Mouse (Mus musculus) hindbrain, embryonic 13.5 days (tissue): Measurements from ENCODE around the gene Gm4952. TPM values are rescaled to one million over a fixed set of nuclear protein-coding genes. Genes with fewer than 3 reads are reported as not detected.

Experiments used
- ATAC-seq: fragments of 200-750 bp; cut with Nextera tagmentation; 2 replicates; pipeline ENCODE4 v1.8.0; 2017; ENCODE audit warnings: moderate TSS enrichment; ENCODE audit not compliant: low FRiP score
- H3K27ac ChIP-seq: fragments of 300-500 bp; sonication (generic); 2 replicates; pipeline ENCODE4 v1.5.1; 2015; ENCODE audit warnings: inconsistent platforms, mild to moderate bottlenecking, moderate library complexity
- H3K27me3 ChIP-seq: fragments of 300-500 bp; sonication (generic); 2 replicates; pipeline ENCODE4 v1.6.1; 2015; ENCODE audit warnings: mild to moderate bottlenecking, inconsistent platforms
- H3K36me3 ChIP-seq: fragments of 300-500 bp; sonication (generic); 2 replicates; pipeline ENCODE4 v1.6.1; 2015; ENCODE audit warnings: mild to moderate bottlenecking, inconsistent platforms
- H3K4me1 ChIP-seq: fragments of 300-500 bp; sonication (generic); replicated peaks from 2 replicates; pipeline ENCODE4 v1.6.1; 2015; ENCODE audit warnings: inconsistent platforms
- H3K4me2 ChIP-seq: fragments of 300-500 bp; sonication (generic); 2 replicates; pipeline ENCODE4 v1.6.1; 2015; ENCODE audit warnings: inconsistent platforms, mild to moderate bottlenecking, moderate library complexity
- H3K4me3 ChIP-seq: fragments of 300-500 bp; sonication (generic); 2 replicates; pipeline ENCODE4 v1.5.1; 2015; ENCODE audit warnings: mild to moderate bottlenecking, inconsistent platforms
- H3K9ac ChIP-seq: fragments of 300-500 bp; sonication (generic); 2 replicates; pipeline ENCODE4 v1.6.1; 2015; ENCODE audit warnings: mild to moderate bottlenecking, inconsistent platforms
- H3K9me3 ChIP-seq: fragments of 300-500 bp; sonication (generic); 2 replicates; pipeline ENCODE4 v1.6.1; 2016; ENCODE audit warnings: inconsistent platforms
- WGBS: fragments of 180-500 bp; shearing (Covaris S2); methylation state at CpG from one replicate; pipeline ENCODE4 v1.1.7; 2015; 5-methylcytosine and 5-hydroxymethylcytosine counted together
- polyA plus RNA-seq: library from polyadenylated mRNA; unstranded; fragments of >200 nt; fragmentation: Nextera tagmentation; extraction: Ambion mirVana; gene quantifications from 2 replicates; pipeline ENCODE4 v1.2.1, GENCODE M21; 2015

Gene Gm4952
- polyA plus RNA-seq, 1 experiment from 2014 or later: 0.19 TPM

DNA sequence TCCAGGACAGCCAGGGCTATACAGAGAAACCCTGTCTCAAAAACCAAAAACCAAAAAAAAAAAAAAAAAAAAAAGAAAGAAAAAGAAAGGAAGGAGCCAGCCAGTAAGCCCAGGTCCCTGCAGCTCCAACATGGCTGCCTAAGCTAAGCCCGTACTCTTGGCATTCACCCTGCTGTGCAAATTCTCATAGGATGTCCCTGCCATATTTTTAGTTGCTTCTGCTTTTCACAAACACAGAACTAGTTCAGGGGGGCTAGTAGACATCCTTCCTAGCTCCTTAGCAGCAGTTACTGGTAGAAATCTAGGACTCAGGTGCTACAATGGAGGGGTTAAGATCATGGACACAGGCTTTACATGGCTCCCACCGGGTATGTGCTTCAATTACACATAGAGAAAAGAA, 24.3 kb upstream of the Gm4952 start:
- no peak for ATAC-seq
- no peak overlapping the region for H3K9ac ChIP-seq
- peaks cover 5% of the 10 kb centered on the region; the same call in 1 of the 2 replicates for H3K36me3 ChIP-seq
- no peak overlapping the region for H3K4me3 ChIP-seq
- H3K9me3 ChIP-seq: no peaks in the 10 kb centered on the region
- H3K27ac ChIP-seq: no peak overlapping the region
- WGBS: 92% methylated on average over 2 of the region's 2 CpGs
- no peaks in the 10 kb centered on the region for H3K27me3 ChIP-seq
- H3K4me2 ChIP-seq: no peak overlapping the region
- peaks cover 14% of the 10 kb centered on the region for H3K4me1 ChIP-seq

GRCm38 (mm10) chr19:12576639-12577038, 23.1 kb upstream of the Gm4952 start:
- H3K36me3 ChIP-seq: peaks cover 5% of the 10 kb centered on the region; the same call in 1 of the 2 replicates
- H3K27ac ChIP-seq: no peak overlapping the region
- no peak for ATAC-seq
- H3K27me3 ChIP-seq: no peaks in the 10 kb centered on the region
- H3K9ac ChIP-seq: no peak overlapping the region
- no peak overlapping the region for H3K4me3 ChIP-seq
- H3K4me1 ChIP-seq: peaks cover 14% of the 10 kb centered on the region
- 93% methylated on average over 2 of the region's 2 CpGs for WGBS
- no peak overlapping the region for H3K4me2 ChIP-seq
- no peaks in the 10 kb centered on the region for H3K9me3 ChIP-seq

GRCm38 (mm10) chr19:12585310-12585709, 14.5 kb upstream of the Gm4952 start:
- no peak overlapping the region for H3K4me2 ChIP-seq
- no peak for ATAC-seq
- H3K36me3 ChIP-seq: 0 out of 2 replicates have a peak, but pooled peaks cover 4% of the 10 kb centered on the region
- H3K9me3 ChIP-seq: no peaks in the 10 kb centered on the region
- H3K27me3 ChIP-seq: no peaks in the 10 kb centered on the region
- no peak overlapping the region for H3K27ac ChIP-seq
- H3K9ac ChIP-seq: no peak overlapping the region
- no peaks in the 10 kb centered on the region for H3K4me1 ChIP-seq
- no peak overlapping the region for H3K4me3 ChIP-seq
- 80% methylated on average over 4 of the region's 4 CpGs for WGBS

DNA sequence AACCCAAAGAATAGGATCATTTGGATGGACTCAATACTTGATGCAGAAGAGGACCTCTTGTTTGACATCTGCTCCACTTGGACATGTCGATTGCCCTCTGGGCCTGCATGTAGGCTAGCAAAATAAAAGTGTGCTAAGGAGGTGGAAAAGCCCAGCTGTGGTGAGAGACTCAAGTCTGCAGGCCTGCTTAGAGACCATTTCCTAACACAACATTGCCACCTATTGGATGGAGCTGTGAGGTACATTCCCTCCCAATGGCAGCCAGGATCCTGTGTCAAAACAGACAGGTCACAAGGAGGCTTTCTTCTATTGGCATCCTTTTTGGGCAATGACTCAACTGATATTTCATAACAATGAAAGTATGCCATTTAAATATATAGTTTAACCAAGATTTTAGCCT, 7.9 kb upstream of the Gm4952 start:
- 5% methylated on average over 1 of the region's 1 CpGs for WGBS
- Histone ChIP-seq H3K27me3 (0 out of 2 replicates have a peak, but pooled peaks cover 2% of the 10 kb centered on the region), H3K9me3 (no peaks in the 10 kb centered on the region), H3K9ac (no peak overlapping the region), H3K4me2 (no peak overlapping the region), H3K4me1 (0 out of 2 replicates have a peak, but pooled peaks cover 4% of the 10 kb centered on the region), H3K36me3 (0 out of 2 replicates have a peak, but pooled peaks cover 4% of the 10 kb centered on the region), H3K4me3 (no peak overlapping the region), H3K27ac (no peak overlapping the region)
- peak; percentile 38; the same call in 1 of the 2 replicates for ATAC-seq

DNA sequence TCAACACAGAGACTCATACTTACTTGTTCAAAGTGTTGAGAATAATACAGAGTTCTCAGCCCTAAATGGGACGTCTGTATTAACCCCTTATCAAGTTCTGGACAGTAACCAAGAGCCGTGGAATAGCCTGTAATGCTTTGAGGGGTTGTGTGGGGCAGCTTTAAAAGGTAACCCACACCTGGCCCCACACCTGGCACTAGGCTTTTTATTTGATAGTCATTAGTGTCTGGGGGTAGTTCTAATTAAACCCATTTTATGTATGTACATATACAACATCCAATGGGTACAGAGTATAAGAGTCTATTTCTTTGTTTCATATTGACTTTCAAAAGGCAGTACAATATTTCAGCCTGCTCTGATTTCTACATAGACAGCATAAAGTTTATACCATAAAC, 4.6 kb upstream of the Gm4952 start:
- Histone ChIP-seq H3K27me3 (0 out of 2 replicates have a peak, but pooled peaks cover 6% of the 10 kb centered on the region), H3K36me3 (no peaks in the 10 kb centered on the region), H3K4me2 (peak overlapping the region; percentile 92), H3K9me3 (no peaks in the 10 kb centered on the region), H3K4me1 (0 out of 2 replicates have a peak, but pooled peaks cover 6% of the 10 kb centered on the region), H3K27ac (no peak overlapping the region), H3K9ac (peak overlapping the region; percentile 81; the same call in 1 of the 2 replicates), H3K4me3 (peak overlapping the region; percentile 74)
- 46% methylated on average over 2 of the region's 2 CpGs for WGBS
- peak; percentile 22; the same call in 1 of the 2 replicates for ATAC-seq

DNA sequence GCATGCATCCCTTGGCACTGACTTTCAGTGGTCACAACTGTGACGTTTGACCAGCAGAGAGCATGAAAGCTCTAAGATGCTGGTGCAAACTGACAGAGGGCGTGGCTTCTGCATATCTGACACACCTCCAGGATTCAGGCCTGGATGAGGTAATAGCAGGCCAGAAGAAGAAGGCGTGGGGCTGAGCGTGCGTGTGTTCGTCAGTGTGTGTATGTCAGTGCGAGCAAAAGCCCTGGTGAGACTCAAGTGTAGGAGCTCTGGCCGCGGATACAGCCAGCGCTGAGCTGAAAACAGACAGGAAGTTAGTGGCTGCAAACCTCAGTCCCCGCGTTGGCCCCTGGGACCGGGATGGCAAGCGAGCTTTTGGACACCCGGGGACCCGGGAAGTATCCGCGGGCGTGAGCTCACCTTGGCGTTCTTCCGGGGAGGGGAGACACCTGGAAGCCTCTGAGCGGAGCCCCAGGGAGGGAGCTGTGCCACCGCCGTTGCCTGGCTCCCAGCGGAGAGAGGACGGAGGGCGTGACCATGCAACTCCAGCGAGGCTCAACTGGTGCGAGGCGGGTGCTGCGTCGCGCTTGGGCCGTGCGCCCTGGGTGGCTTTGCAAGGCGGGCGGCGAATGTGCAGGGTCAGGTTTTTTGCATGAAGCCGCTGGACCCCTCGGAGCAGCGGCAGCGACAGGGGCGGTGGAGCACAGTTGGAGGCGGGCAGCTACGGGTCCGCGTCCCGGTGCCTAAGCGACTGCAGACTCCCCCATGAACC, 4.1 kb upstream of the Gm4952 start:
- peak; percentile 95 for ATAC-seq
- no peaks in the 10 kb centered on the region for H3K36me3 ChIP-seq
- H3K4me2 ChIP-seq: peak overlapping the region; percentile 92
- no peaks in the 10 kb centered on the region for H3K9me3 ChIP-seq
- peak overlapping the region; percentile 74 for H3K4me3 ChIP-seq
- H3K27me3 ChIP-seq: 0 out of 2 replicates have a peak, but pooled peaks cover 6% of the 10 kb centered on the region
- peak overlapping the region; percentile 81 for H3K9ac ChIP-seq
- 0 out of 2 replicates have a peak, but pooled peaks cover 6% of the 10 kb centered on the region for H3K4me1 ChIP-seq
- peak overlapping the region; percentile 88 for H3K27ac ChIP-seq
- under 1% methylated on average over 48 of the region's 49 CpGs for WGBS

GRCm38 (mm10) chr19:12596290-12597072, 3.3 kb upstream of the Gm4952 start:
- Histone ChIP-seq H3K9me3 (no peaks in the 10 kb centered on the region), H3K27ac (peak overlapping the region; percentile 88), H3K27me3 (0 out of 2 replicates have a peak, but pooled peaks cover 6% of the 10 kb centered on the region), H3K4me1 (0 out of 2 replicates have a peak, but pooled peaks cover 6% of the 10 kb centered on the region), H3K4me3 (peak overlapping the region; percentile 74), H3K9ac (peak overlapping the region; percentile 81), H3K4me2 (peak overlapping the region; percentile 92), H3K36me3 (no peaks in the 10 kb centered on the region)
- ATAC-seq: peak; percentile 68
- 19% methylated on average over 23 of the region's 23 CpGs for WGBS

DNA sequence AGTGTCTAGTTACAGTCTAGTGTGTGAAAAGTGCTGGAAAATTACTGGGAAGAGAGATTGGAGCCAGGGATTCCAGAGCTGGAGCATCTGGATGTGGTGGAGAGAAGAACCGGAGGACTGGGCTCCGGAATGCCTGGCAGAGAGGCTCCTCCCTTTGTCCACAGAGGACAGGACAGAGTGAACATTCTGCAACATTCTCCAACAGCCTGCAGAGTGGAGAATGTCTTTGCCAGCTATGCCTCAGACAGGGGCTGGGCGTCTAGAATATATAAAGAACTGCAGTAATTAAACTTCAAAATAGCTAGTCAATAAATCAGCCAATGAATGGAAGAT, 2.7 kb upstream of the Gm4952 start:
- ATAC-seq: no peak
- no peaks in the 10 kb centered on the region for H3K36me3 ChIP-seq
- WGBS: 71% methylated on average over 3 of the region's 3 CpGs
- 0 out of 2 replicates have a peak, but pooled peaks cover 6% of the 10 kb centered on the region for H3K4me1 ChIP-seq
- no peaks in the 10 kb centered on the region for H3K9me3 ChIP-seq
- peak overlapping the region; percentile 81; the same call in 1 of the 2 replicates for H3K9ac ChIP-seq
- 0 out of 2 replicates have a peak, but pooled peaks cover 6% of the 10 kb centered on the region for H3K27me3 ChIP-seq
- H3K4me2 ChIP-seq: peak overlapping the region; percentile 92
- H3K27ac ChIP-seq: no peak overlapping the region
- H3K4me3 ChIP-seq: peak overlapping the region; percentile 74

DNA sequence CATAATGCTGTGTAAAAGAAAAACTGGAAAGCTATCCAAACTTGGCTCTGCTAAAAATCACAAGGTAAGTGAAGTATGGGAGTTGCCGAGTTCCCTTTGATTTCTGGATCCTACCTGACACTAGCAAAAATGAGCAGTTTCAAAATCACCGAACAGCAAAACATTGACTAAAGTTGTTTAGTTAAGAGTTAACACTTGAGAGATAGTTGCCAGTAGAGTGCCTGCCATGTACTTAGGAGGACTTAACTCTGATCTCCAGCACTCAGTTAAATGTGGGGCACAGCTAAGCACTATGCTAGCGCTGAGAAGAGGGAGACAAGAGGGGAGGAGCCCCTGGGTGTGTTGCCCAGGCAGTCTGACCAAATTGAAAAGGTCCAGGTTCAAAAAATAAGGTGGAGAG, 1.1 kb upstream of the Gm4952 start:
- no peaks in the 10 kb centered on the region for H3K9me3 ChIP-seq
- H3K4me2 ChIP-seq: no peak overlapping the region
- no peak overlapping the region for H3K27ac ChIP-seq
- WGBS: 72% methylated on average over 3 of the region's 3 CpGs
- H3K27me3 ChIP-seq: 0 out of 2 replicates have a peak, but pooled peaks cover 6% of the 10 kb centered on the region
- no peaks in the 10 kb centered on the region for H3K36me3 ChIP-seq
- no peak overlapping the region for H3K9ac ChIP-seq
- H3K4me1 ChIP-seq: 0 out of 2 replicates have a peak, but pooled peaks cover 6% of the 10 kb centered on the region
- no peak overlapping the region for H3K4me3 ChIP-seq
- no peak for ATAC-seq

DNA sequence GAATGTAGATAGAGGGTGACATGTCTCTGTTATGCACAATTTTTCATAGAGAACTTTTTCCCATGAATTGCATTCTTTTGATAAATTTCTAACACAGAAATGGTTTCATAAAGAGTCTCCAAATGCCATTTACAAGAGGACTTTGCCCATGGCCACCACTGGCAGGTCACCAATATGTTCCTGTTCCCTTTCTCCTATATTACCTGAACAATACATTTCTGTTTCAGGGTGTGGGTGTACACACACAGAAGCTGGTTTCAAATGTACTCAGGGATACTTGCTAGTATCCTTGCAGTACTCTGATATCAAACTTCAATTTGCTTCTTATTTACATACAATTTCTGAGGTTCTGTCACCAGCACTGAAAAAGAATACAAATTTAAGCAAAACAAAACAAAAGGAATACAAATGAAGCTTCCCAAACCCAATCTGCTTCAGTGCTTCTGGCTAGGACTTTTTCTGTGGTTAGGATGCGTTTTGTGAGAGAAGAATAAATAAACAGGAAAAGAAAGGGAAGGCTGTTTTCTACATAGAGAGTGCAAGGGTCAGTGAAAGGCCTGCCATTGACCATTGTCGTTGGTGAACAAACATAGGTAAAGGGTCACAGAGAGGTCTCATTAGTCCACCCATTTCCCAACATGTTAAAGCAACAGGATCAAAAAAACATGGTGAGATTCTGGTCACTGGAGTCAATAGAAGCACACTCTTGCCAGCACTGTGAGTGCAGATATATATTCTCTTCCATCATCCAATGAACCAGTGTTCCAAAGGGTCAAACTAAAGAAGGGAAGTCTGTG, 1.1 kb downstream of the Gm4952 start:
- no peak overlapping the region for H3K27ac ChIP-seq
- 0 out of 2 replicates have a peak, but pooled peaks cover 6% of the 10 kb centered on the region for H3K27me3 ChIP-seq
- H3K4me3 ChIP-seq: no peak overlapping the region
- no peak for ATAC-seq
- H3K4me1 ChIP-seq: 0 out of 2 replicates have a peak, but pooled peaks cover 6% of the 10 kb centered on the region
- H3K9me3 ChIP-seq: no peaks in the 10 kb centered on the region
- H3K4me2 ChIP-seq: no peak overlapping the region
- H3K9ac ChIP-seq: no peak overlapping the region
- H3K36me3 ChIP-seq: no peaks in the 10 kb centered on the region
- WGBS: 27% methylated on average over 2 of the region's 2 CpGs

- Histone ChIP-seq H3K4me2 (no peak overlapping the region), H3K9me3 (no peaks in the 10 kb centered on the region), H3K27me3 (no peaks in the 10 kb centered on the region), H3K4me3 (no peak overlapping the region), H3K9ac (no peak overlapping the region), H3K4me1 (no peaks in the 10 kb centered on the region), H3K36me3 (no peaks in the 10 kb centered on the region), H3K27ac (no peak overlapping the region)
- no peak for ATAC-seq
Measured at GRCm38 (mm10) chr19:12608336-12608735, 8.6 kb downstream of the Gm4952 start.
